Mouse (Mus musculus): ENCODE data around the gene Lias. TPM values are rescaled to one million over a fixed set of nuclear protein-coding genes. Genes with fewer than 3 reads are reported as not detected.

The Lias gene
- polyA plus RNA-seq, 1 experiment from 2014 or later: 59.8 TPM

- Histone ChIP-seq H3K4me3 (ENCODE audit: low read length) (no peak overlapping the region), H3K4me2 (ENCODE audit: low read depth, low read length) (no peak overlapping the region), H3K27me3 (ENCODE audit: control insufficient read depth, insufficient read depth, low read length) (no peaks in the 10 kb centered on the region), H3K4me1 (ENCODE audit: control insufficient read depth, insufficient read depth, low read length) (peaks cover 19% of the 10 kb centered on the region), H3K9ac (ENCODE audit: low read length) (no peak overlapping the region), H3K9me3 (replicated peaks; ENCODE audit: control insufficient read depth, low read length) (no peaks in the 10 kb centered on the region), H3K27ac (ENCODE audit: low read length) (no peak overlapping the region), H3K36me3 (ENCODE audit: control insufficient read depth, insufficient read depth) (peaks cover 45% of the 10 kb centered on the region)
- no peak for ATAC-seq (replicated peaks; ENCODE audit: extremely low read depth, insufficient read depth, low FRiP score)
- WGBS: 87% methylated on average over 10 of the region's 10 CpGs
These were observed 27.8 kb downstream of the Lias start for GRCm38 (mm10) chr5:65419136-65419535.

- Histone ChIP-seq H3K27ac (ENCODE audit: low read length) (no peak overlapping the region), H3K9ac (ENCODE audit: low read length) (no peak overlapping the region), H3K4me1 (ENCODE audit: control insufficient read depth, insufficient read depth, low read length) (peaks cover 7% of the 10 kb centered on the region), H3K27me3 (ENCODE audit: control insufficient read depth, insufficient read depth, low read length) (no peaks in the 10 kb centered on the region), H3K9me3 (replicated peaks; ENCODE audit: control insufficient read depth, low read length) (no peaks in the 10 kb centered on the region), H3K4me2 (ENCODE audit: low read depth, low read length) (no peak overlapping the region), H3K36me3 (ENCODE audit: control insufficient read depth, insufficient read depth) (peaks cover 49% of the 10 kb centered on the region), H3K4me3 (ENCODE audit: low read length) (no peak overlapping the region)
- ATAC-seq (replicated peaks; ENCODE audit: extremely low read depth, insufficient read depth, low FRiP score): no peak
- WGBS: 75% methylated on average over 6 of the region's 6 CpGs
These were observed 29.5 kb downstream of the Lias start for GRCm38 (mm10) chr5:65420822-65421221.

- H3K9ac ChIP-seq (ENCODE audit: low read length): no peak overlapping the region
- H3K4me1 ChIP-seq (ENCODE audit: control insufficient read depth, insufficient read depth, low read length): no peaks in the 10 kb centered on the region
- no peak overlapping the region for H3K4me3 ChIP-seq (ENCODE audit: low read length)
- H3K27ac ChIP-seq (ENCODE audit: low read length): no peak overlapping the region
- H3K4me2 ChIP-seq (ENCODE audit: low read depth, low read length): no peak overlapping the region
- H3K36me3 ChIP-seq (ENCODE audit: control insufficient read depth, insufficient read depth): peaks cover 46% of the 10 kb centered on the region
- 89% methylated on average over 8 of the region's 8 CpGs for WGBS
- H3K9me3 ChIP-seq (replicated peaks; ENCODE audit: control insufficient read depth, low read length): no peaks in the 10 kb centered on the region
- no peak for ATAC-seq (replicated peaks; ENCODE audit: extremely low read depth, insufficient read depth, low FRiP score)
- no peaks in the 10 kb centered on the region for H3K27me3 ChIP-seq (ENCODE audit: control insufficient read depth, insufficient read depth, low read length)
These were observed 31.5 kb downstream of the Lias start for GRCm38 (mm10) chr5:65422803-65423202.

GRCm38 (mm10) chr5:65424215-65424614 lies 32.9 kb downstream of the Lias start:
- Histone ChIP-seq H3K9ac (ENCODE audit: low read length) (no peak overlapping the region), H3K4me2 (ENCODE audit: low read depth, low read length) (no peak overlapping the region), H3K27ac (ENCODE audit: low read length) (no peak overlapping the region), H3K9me3 (replicated peaks; ENCODE audit: control insufficient read depth, low read length) (no peaks in the 10 kb centered on the region), H3K4me1 (ENCODE audit: control insufficient read depth, insufficient read depth, low read length) (no peaks in the 10 kb centered on the region), H3K4me3 (ENCODE audit: low read length) (no peak overlapping the region), H3K27me3 (ENCODE audit: control insufficient read depth, insufficient read depth, low read length) (no peaks in the 10 kb centered on the region), H3K36me3 (ENCODE audit: control insufficient read depth, insufficient read depth) (peaks cover 46% of the 10 kb centered on the region)
- ATAC-seq (replicated peaks; ENCODE audit: extremely low read depth, insufficient read depth, low FRiP score): no peak
- WGBS: 85% methylated on average over 6 of the region's 6 CpGs

GRCm38 (mm10) chr5:65425251-65425650 lies 34.0 kb downstream of the Lias start:
- Histone ChIP-seq H3K4me3 (ENCODE audit: low read length) (no peak overlapping the region), H3K4me1 (ENCODE audit: control insufficient read depth, insufficient read depth, low read length) (no peaks in the 10 kb centered on the region), H3K36me3 (ENCODE audit: control insufficient read depth, insufficient read depth) (peaks cover 44% of the 10 kb centered on the region), H3K4me2 (ENCODE audit: low read depth, low read length) (no peak overlapping the region), H3K9me3 (replicated peaks; ENCODE audit: control insufficient read depth, low read length) (no peaks in the 10 kb centered on the region), H3K9ac (ENCODE audit: low read length) (no peak overlapping the region), H3K27me3 (ENCODE audit: control insufficient read depth, insufficient read depth, low read length) (no peaks in the 10 kb centered on the region), H3K27ac (ENCODE audit: low read length) (no peak overlapping the region)
- 83% methylated on average over 5 of the region's 5 CpGs for WGBS
- no peak for ATAC-seq (replicated peaks; ENCODE audit: extremely low read depth, insufficient read depth, low FRiP score)

- no peak overlapping the region for H3K4me3 ChIP-seq (ENCODE audit: low read length)
- 0 out of 2 replicates have a peak, but pooled peaks cover 1% of the 10 kb centered on the region for H3K4me1 ChIP-seq (ENCODE audit: control insufficient read depth, insufficient read depth, low read length)
- peaks cover 15% of the 10 kb centered on the region for H3K36me3 ChIP-seq (ENCODE audit: control insufficient read depth, insufficient read depth)
- H3K9ac ChIP-seq (ENCODE audit: low read length): no peak overlapping the region
- H3K27ac ChIP-seq (ENCODE audit: low read length): no peak overlapping the region
- no peaks in the 10 kb centered on the region for H3K9me3 ChIP-seq (replicated peaks; ENCODE audit: control insufficient read depth, low read length)
- no peaks in the 10 kb centered on the region for H3K27me3 ChIP-seq (ENCODE audit: control insufficient read depth, insufficient read depth, low read length)
- no peak overlapping the region for H3K4me2 ChIP-seq (ENCODE audit: low read depth, low read length)
- 59% methylated on average over 4 of the region's 4 CpGs for WGBS
- ATAC-seq (replicated peaks; ENCODE audit: extremely low read depth, insufficient read depth, low FRiP score): no peak
These were observed 37.0 kb downstream of the Lias start for GRCm38 (mm10) chr5:65428321-65428720.

GRCm38 (mm10) chr5:65429441-65429840 lies 38.1 kb downstream of the Lias start:
- Histone ChIP-seq H3K4me1 (ENCODE audit: control insufficient read depth, insufficient read depth, low read length) (peaks cover 8% of the 10 kb centered on the region), H3K4me2 (ENCODE audit: low read depth, low read length) (no peak overlapping the region), H3K27ac (ENCODE audit: low read length) (no peak overlapping the region), H3K9ac (ENCODE audit: low read length) (no peak overlapping the region), H3K4me3 (ENCODE audit: low read length) (no peak overlapping the region), H3K36me3 (ENCODE audit: control insufficient read depth, insufficient read depth) (peaks cover 7% of the 10 kb centered on the region), H3K27me3 (ENCODE audit: control insufficient read depth, insufficient read depth, low read length) (no peaks in the 10 kb centered on the region), H3K9me3 (replicated peaks; ENCODE audit: control insufficient read depth, low read length) (no peaks in the 10 kb centered on the region)
- 77% methylated on average over 5 of the region's 5 CpGs for WGBS
- ATAC-seq (replicated peaks; ENCODE audit: extremely low read depth, insufficient read depth, low FRiP score): no peak

GRCm38 (mm10) chr5:65434471-65435362 lies 43.4 kb downstream of the Lias start:
- Histone ChIP-seq H3K9me3 (replicated peaks; ENCODE audit: control insufficient read depth, low read length) (no peaks in the 10 kb centered on the region), H3K4me3 (ENCODE audit: low read length) (peak overlapping the region; percentile 90), H3K4me1 (ENCODE audit: control insufficient read depth, insufficient read depth, low read length) (peaks cover 14% of the 10 kb centered on the region), H3K36me3 (ENCODE audit: control insufficient read depth, insufficient read depth) (no peaks in the 10 kb centered on the region), H3K9ac (ENCODE audit: low read length) (peak overlapping the region; percentile 90), H3K27ac (ENCODE audit: low read length) (peak overlapping the region; percentile 88), H3K4me2 (ENCODE audit: low read depth, low read length) (peak overlapping the region; percentile 79), H3K27me3 (ENCODE audit: control insufficient read depth, insufficient read depth, low read length) (no peaks in the 10 kb centered on the region)
- 5% methylated on average over 15 of the region's 15 CpGs for WGBS
- ATAC-seq (replicated peaks; ENCODE audit: extremely low read depth, insufficient read depth, low FRiP score): no peak

GRCm38 (mm10) chr5:65435363-65435805 lies 44.1 kb downstream of the Lias start:
- H3K4me2 ChIP-seq (ENCODE audit: low read depth, low read length): peak overlapping the region; percentile 79
- H3K9me3 ChIP-seq (replicated peaks; ENCODE audit: control insufficient read depth, low read length): no peaks in the 10 kb centered on the region
- H3K4me1 ChIP-seq (ENCODE audit: control insufficient read depth, insufficient read depth, low read length): peaks cover 14% of the 10 kb centered on the region
- H3K9ac ChIP-seq (ENCODE audit: low read length): peak overlapping the region; percentile 90
- no peak for ATAC-seq (replicated peaks; ENCODE audit: extremely low read depth, insufficient read depth, low FRiP score)
- H3K27me3 ChIP-seq (ENCODE audit: control insufficient read depth, insufficient read depth, low read length): no peaks in the 10 kb centered on the region
- H3K27ac ChIP-seq (ENCODE audit: low read length): peak overlapping the region; percentile 88
- H3K36me3 ChIP-seq (ENCODE audit: control insufficient read depth, insufficient read depth): no peaks in the 10 kb centered on the region
- under 1% methylated on average over 44 of the region's 47 CpGs for WGBS
- peak overlapping the region; percentile 90 for H3K4me3 ChIP-seq (ENCODE audit: low read length)
